Mouse (Mus musculus): ENCODE measurements around the gene Car5a. TPM values are rescaled to one million over a fixed set of nuclear protein-coding genes. Genes with fewer than 3 reads are reported as not detected.

The Car5a gene
- polyA plus RNA-seq, 1 experiment from 2014 or later: not detected

- no peak for DNase-seq (ENCODE audit: extremely low spot score, low spot score)
- Histone ChIP-seq H3K27me3 (ENCODE audit: poor library complexity, severe bottlenecking) (no peaks in the 10 kb centered on the region), H3K9me3 (no peaks in the 10 kb centered on the region), H3K36me3 (replicated peaks) (no peaks in the 10 kb centered on the region), H3K4me1 (peaks cover 23% of the 10 kb centered on the region), H3K27ac (no peak overlapping the region), H3K4me3 (no peak overlapping the region)
- 87% methylated on average over 7 of the region's 7 CpGs for WGBS
These were observed 6.0 kb downstream of the Car5a start for GRCm38 (mm10) chr8:121938732-121939131.

GRCm38 (mm10) chr8:121936391-121936790 lies 8.3 kb downstream of the Car5a start:
- Histone ChIP-seq H3K36me3 (replicated peaks) (no peaks in the 10 kb centered on the region), H3K27ac (no peak overlapping the region), H3K9me3 (no peaks in the 10 kb centered on the region), H3K4me1 (peaks cover 23% of the 10 kb centered on the region), H3K4me3 (no peak overlapping the region), H3K27me3 (ENCODE audit: poor library complexity, severe bottlenecking) (no peaks in the 10 kb centered on the region)
- no peak for DNase-seq (ENCODE audit: extremely low spot score, low spot score)
- 89% methylated on average over 14 of the region's 14 CpGs for WGBS

DNA sequence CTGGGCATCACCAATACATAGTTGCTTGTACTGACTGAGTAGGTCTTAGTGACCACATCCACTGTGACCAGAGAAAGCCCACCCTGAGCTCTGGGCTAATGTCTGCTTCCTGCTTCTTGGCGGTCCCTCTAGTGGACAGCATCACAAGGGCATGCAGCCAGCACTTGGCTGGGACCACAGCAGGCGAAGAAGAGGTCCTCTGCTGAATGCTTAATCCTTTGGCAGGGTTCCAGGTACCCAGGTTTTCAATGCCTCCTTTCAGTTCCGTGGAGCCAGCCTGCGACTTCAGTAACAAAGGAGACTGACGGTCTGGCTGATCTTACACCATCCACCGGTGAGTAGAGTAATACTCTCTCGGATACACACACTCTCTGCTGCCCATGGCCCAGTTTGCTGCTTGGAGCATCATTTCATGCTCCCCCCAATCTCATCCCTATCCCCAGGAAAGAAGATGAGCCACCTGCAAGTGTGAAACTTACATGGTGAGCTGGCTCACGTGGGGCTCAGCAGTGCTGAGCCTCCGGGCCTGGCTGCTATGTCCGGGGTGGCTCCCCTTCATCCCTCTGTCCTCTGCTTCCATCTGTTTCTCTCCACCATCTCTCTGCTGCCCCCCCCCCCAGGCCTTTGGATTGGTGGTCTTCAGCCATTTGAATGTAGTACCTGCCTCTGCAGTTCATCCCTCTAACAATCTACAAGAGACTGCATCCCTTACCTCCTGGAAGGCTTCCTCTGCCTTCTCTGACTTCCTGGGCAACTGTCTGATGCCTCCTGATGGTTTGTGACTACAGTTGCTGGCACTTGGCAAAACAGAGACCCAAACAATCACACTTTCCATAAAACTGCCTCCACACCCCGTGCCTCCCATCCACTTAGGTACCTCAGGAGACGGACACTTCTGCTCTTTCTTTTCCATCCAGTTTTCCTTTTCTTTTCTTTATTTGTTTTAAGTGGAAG lies 9.1 kb downstream of the Car5a start:
- H3K36me3 ChIP-seq (replicated peaks): no peaks in the 10 kb centered on the region
- WGBS: 51% methylated on average over 12 of the region's 12 CpGs
- H3K4me1 ChIP-seq: peaks cover 23% of the 10 kb centered on the region
- peak overlapping the region; percentile 70; the same call in 1 of the 2 replicates for H3K27ac ChIP-seq
- no peaks in the 10 kb centered on the region for H3K27me3 ChIP-seq (ENCODE audit: poor library complexity, severe bottlenecking)
- no peak overlapping the region for H3K4me3 ChIP-seq
- no peaks in the 10 kb centered on the region for H3K9me3 ChIP-seq
- DNase-seq (ENCODE audit: extremely low spot score, low spot score): peak; percentile 33

GRCm38 (mm10) chr8:121934923-121935322 lies 9.8 kb downstream of the Car5a start:
- Histone ChIP-seq H3K27ac (peak overlapping the region; percentile 70; the same call in 1 of the 2 replicates), H3K9me3 (no peaks in the 10 kb centered on the region), H3K4me1 (peaks cover 23% of the 10 kb centered on the region), H3K36me3 (replicated peaks) (no peaks in the 10 kb centered on the region), H3K27me3 (ENCODE audit: poor library complexity, severe bottlenecking) (no peaks in the 10 kb centered on the region), H3K4me3 (no peak overlapping the region)
- no peak for DNase-seq (ENCODE audit: extremely low spot score, low spot score)

DNA sequence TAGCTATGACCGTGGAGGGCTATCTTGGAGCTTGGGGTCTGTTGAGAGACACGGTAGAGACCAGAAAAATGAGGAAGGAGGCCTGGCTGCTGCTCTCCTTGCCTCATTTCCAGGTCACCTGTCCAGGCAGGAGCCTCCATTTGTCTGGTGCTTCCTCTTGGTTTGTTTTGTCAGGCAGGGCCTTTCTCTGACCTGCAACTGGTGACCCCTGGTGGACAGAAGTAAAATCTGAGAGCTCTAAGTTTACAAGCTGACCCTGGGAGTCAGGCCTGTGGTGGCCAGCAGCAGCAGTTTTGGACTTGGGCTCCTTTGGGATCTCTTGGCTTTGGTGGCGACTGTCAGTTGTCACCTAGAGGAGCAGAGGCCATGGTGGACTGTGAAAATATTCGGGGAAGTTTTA lies 10.2 kb downstream of the Car5a start:
- H3K9me3 ChIP-seq: no peaks in the 10 kb centered on the region
- H3K36me3 ChIP-seq (replicated peaks): no peaks in the 10 kb centered on the region
- no peaks in the 10 kb centered on the region for H3K27me3 ChIP-seq (ENCODE audit: poor library complexity, severe bottlenecking)
- DNase-seq (ENCODE audit: extremely low spot score, low spot score): peak; percentile 32
- peak overlapping the region; percentile 70; the same call in 1 of the 2 replicates for H3K27ac ChIP-seq
- 43% methylated on average over 4 of the region's 4 CpGs for WGBS
- peaks cover 23% of the 10 kb centered on the region for H3K4me1 ChIP-seq
- H3K4me3 ChIP-seq: 0 out of 2 replicates have a peak overlapping the region, but pooled peaks have one; percentile 2

DNA sequence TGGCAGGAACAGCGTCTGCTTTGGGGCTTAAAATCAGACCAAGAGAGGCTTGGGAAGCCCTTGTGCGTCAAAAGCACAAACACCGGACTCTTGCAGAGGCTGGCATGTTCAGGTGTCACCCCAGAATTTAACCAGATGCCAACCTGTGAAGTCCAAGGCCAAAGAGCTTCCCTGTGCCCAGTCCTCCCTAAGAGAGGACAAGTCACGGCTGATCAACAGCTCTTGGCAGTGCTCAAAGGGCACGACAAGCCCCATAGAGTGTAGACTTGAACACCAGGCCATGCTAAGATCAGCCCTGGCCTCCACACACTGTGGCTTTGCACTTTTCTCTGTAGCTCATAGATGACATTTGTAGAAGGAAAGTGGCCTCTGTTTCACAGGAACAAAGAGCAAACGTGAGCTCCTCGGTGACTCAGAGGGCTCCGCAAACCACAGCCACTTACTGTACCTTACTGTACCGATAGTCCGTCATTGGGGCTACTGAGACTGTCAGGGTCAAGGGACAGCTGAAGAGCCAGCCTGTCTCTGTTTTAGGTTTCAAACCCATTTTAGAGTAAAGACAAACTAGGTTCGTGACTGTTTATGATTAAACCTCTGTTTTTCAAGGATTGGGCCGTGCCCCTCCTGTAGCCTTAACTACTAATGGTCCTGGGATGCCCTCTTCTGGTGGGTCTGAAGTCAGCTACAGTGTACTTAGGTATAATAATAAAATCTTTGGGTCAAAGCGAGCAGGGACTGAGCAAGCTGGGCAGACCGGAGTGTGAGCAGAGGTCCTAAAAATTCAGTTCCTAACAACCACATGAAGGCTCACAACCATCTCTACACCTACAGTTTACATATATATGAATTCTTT lies 11.8 kb downstream of the Car5a start:
- 88% methylated on average over 14 of the region's 14 CpGs for WGBS
- H3K4me1 ChIP-seq: peaks cover 23% of the 10 kb centered on the region
- H3K36me3 ChIP-seq (replicated peaks): no peaks in the 10 kb centered on the region
- DNase-seq (ENCODE audit: extremely low spot score, low spot score): no peak
- no peaks in the 10 kb centered on the region for H3K9me3 ChIP-seq
- no peaks in the 10 kb centered on the region for H3K27me3 ChIP-seq (ENCODE audit: poor library complexity, severe bottlenecking)
- H3K4me3 ChIP-seq: no peak overlapping the region
- no peak overlapping the region for H3K27ac ChIP-seq

- no peak for DNase-seq (ENCODE audit: extremely low spot score, low spot score)
- 81% methylated on average over 12 of the region's 12 CpGs for WGBS
- H3K27me3 ChIP-seq (ENCODE audit: poor library complexity, severe bottlenecking): no peaks in the 10 kb centered on the region
- peaks cover 23% of the 10 kb centered on the region for H3K4me1 ChIP-seq
- H3K4me3 ChIP-seq: no peak overlapping the region
- no peak overlapping the region for H3K27ac ChIP-seq
- no peaks in the 10 kb centered on the region for H3K36me3 ChIP-seq (replicated peaks)
- H3K9me3 ChIP-seq: no peaks in the 10 kb centered on the region
These were observed 12.6 kb downstream of the Car5a start for GRCm38 (mm10) chr8:121932026-121932667.

DNA sequence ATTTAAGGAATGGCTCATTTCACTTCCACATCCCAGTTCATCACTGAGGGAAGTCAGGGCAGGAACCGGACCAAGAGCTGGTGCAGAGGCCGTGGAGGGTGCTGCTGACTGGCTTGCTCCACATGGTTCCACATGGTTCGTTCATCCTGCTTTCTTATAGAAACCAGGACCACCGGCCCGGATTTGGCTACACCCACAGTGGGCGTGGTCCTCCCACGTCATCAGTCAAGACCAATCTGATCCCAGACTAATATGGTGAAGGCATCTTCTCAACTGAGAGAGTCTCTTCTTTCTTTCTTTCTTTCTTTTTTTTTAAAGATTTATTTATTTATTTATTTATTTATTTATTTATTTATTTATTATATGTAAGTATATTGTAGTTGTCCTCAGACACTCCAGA lies 13.1 kb downstream of the Car5a start:
- WGBS: 87% methylated on average over 7 of the region's 7 CpGs
- Histone ChIP-seq H3K27ac (no peak overlapping the region), H3K4me3 (no peak overlapping the region), H3K36me3 (replicated peaks) (no peaks in the 10 kb centered on the region), H3K9me3 (no peaks in the 10 kb centered on the region), H3K4me1 (peaks cover 21% of the 10 kb centered on the region), H3K27me3 (ENCODE audit: poor library complexity, severe bottlenecking) (no peaks in the 10 kb centered on the region)
- no peak for DNase-seq (ENCODE audit: extremely low spot score, low spot score)

- no peak overlapping the region for H3K27ac ChIP-seq
- H3K36me3 ChIP-seq (replicated peaks): no peaks in the 10 kb centered on the region
- peaks cover 8% of the 10 kb centered on the region for H3K4me1 ChIP-seq
- H3K9me3 ChIP-seq: no peaks in the 10 kb centered on the region
- no peaks in the 10 kb centered on the region for H3K27me3 ChIP-seq (ENCODE audit: poor library complexity, severe bottlenecking)
- no peak overlapping the region for H3K4me3 ChIP-seq
- WGBS: 90% methylated on average over 4 of the region's 4 CpGs
- DNase-seq (ENCODE audit: extremely low spot score, low spot score): no peak
These were observed 14.7 kb downstream of the Car5a start for GRCm38 (mm10) chr8:121930047-121930446.

DNA sequence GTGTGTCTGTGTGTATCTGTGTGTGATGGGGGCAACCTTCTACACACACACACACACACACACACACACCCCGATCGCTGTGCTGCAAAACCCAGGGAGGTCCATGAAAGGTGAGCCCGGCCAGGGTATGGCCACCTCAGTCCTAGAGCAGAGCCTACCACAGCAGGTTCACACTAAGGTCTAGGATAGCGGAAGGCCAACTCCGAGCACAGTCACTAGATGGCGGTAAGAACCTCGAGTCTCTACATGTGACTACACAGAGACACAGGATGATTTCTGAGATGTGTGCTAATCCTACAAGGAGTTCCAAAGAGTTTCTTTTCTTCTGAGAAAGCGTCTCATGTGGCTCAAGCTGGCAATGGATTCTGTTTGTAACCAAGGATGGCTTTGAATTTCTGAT lies 17.4 kb downstream of the Car5a start:
- WGBS: 47% methylated on average over 8 of the region's 8 CpGs
- no peaks in the 10 kb centered on the region for H3K36me3 ChIP-seq (replicated peaks)
- peaks cover under 1% of the 10 kb centered on the region; the same call in 1 of the 2 replicates for H3K4me1 ChIP-seq
- H3K4me3 ChIP-seq: no peak overlapping the region
- no peaks in the 10 kb centered on the region for H3K9me3 ChIP-seq
- no peak overlapping the region for H3K27ac ChIP-seq
- no peak for DNase-seq (ENCODE audit: extremely low spot score, low spot score)
- no peaks in the 10 kb centered on the region for H3K27me3 ChIP-seq (ENCODE audit: poor library complexity, severe bottlenecking)

DNA sequence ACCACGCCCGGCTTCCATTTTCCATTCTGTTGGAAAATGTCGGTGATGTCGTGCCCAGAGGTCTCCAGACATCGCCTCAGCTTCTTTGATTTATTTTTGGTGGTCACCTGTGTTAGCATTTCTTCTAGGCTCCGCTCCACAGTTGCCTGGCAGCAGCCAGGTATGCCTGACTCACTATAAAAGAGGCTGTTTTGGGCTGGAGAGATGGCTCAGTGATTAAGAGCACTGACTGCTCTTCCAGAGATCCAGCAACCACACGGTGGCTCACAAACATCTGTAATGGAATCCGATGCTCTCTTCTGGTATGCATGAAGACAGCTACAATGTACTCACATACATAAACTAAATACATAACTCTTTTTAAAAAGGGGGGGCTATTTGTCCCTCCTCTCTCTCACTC lies 18.4 kb downstream of the Car5a start:
- H3K4me3 ChIP-seq: no peak overlapping the region
- H3K4me1 ChIP-seq: peaks cover 7% of the 10 kb centered on the region; the same call in 1 of the 2 replicates
- no peaks in the 10 kb centered on the region for H3K27me3 ChIP-seq (ENCODE audit: poor library complexity, severe bottlenecking)
- no peaks in the 10 kb centered on the region for H3K9me3 ChIP-seq
- no peak overlapping the region for H3K27ac ChIP-seq
- H3K36me3 ChIP-seq (replicated peaks): no peaks in the 10 kb centered on the region
- DNase-seq (ENCODE audit: extremely low spot score, low spot score): no peak
- WGBS: 71% methylated on average over 8 of the region's 8 CpGs

DNA sequence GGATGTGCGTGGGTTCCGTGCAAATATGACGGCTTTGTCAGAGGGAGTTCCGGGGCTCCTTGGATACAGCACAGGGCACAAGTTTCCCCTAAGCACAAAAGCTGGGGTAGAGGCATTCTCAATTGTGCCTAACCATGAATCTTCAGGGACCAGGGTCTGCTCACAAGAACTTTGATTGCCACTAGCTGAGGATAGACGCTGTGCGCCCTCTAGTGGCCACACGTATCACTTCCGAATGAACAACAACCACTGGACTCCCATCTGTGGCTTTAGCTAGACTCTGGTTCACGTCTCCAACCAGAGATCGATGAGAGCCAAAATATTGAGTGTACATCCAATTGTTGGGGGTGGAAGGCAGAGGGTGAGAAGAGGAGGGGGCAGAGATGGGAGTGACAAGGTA lies 19.1 kb downstream of the Car5a start:
- Histone ChIP-seq H3K27ac (no peak overlapping the region), H3K36me3 (replicated peaks) (no peaks in the 10 kb centered on the region), H3K27me3 (ENCODE audit: poor library complexity, severe bottlenecking) (no peaks in the 10 kb centered on the region), H3K4me1 (peaks cover 7% of the 10 kb centered on the region; the same call in 1 of the 2 replicates), H3K9me3 (no peaks in the 10 kb centered on the region), H3K4me3 (no peak overlapping the region)
- peak; percentile 84 for DNase-seq (ENCODE audit: extremely low spot score, low spot score)
- WGBS: 33% methylated on average over 10 of the region's 10 CpGs

All from forebrain, embryonic 10.5 days (tissue).